Mouse (Mus musculus): ENCODE data around the gene Tox4. TPM values are rescaled to one million over a fixed set of nuclear protein-coding genes. Genes with fewer than 3 reads are reported as not detected.

The Tox4 gene
- polyA plus RNA-seq, 1 experiment from 2014 or later, result 36.9 TPM

GRCm38 (mm10) chr14:52316441-52317225 is 37.7 kb downstream of the Tox4 start:
- Histone ChIP-seq H3K4me3 (ENCODE audit: low read depth, low read length) (peak overlapping the region; percentile 77), H3K9ac (ENCODE audit: low read depth, low read length) (peak overlapping the region; percentile 92), H3K27ac (replicated peaks; ENCODE audit: low read depth, low read length) (peak overlapping the region; percentile 92), H3K4me2 (ENCODE audit: low read depth, low read length) (peak overlapping the region; percentile 64), H3K27me3 (replicated peaks; ENCODE audit: control insufficient read depth, insufficient read depth, low read length) (no peaks in the 10 kb centered on the region), H3K36me3 (ENCODE audit: control insufficient read depth, insufficient read depth, low read length) (peaks cover 31% of the 10 kb centered on the region), H3K4me1 (ENCODE audit: control insufficient read depth, insufficient read depth, low read length) (peaks cover 15% of the 10 kb centered on the region; the same call in 1 of the 2 replicates), H3K9me3 (ENCODE audit: control insufficient read depth, low read length) (no peaks in the 10 kb centered on the region)
- 8% methylated on average over 16 of the region's 16 CpGs for WGBS
- peak; percentile 81 for ATAC-seq (ENCODE audit: low read depth)
- peak; percentile 76 for DNase-seq (ENCODE audit: low spot score)

DNA sequence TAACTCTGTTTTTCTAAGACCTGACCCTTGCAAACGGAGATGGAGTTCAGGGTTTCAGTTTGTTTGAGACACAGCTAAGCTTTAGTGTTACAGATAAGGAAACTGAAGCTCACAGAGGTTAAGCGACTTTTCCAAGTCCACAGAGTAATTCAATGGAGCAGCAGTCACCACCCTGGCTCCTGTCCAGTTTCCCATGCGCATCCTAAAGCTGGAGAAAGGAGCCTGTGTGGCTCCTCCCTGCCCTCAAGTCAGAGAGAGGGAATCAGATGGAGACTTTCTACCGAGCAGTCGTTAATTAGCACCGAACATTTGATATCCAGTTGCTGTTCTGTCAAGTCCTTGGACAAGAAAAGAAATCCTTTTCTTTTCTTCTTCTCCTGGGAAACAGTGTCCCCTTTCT is 40.4 kb downstream of the Tox4 start:
- Histone ChIP-seq H3K36me3 (ENCODE audit: control insufficient read depth, insufficient read depth, low read length) (peaks cover 4% of the 10 kb centered on the region), H3K4me2 (ENCODE audit: low read depth, low read length) (no peak overlapping the region), H3K9me3 (ENCODE audit: control insufficient read depth, low read length) (no peaks in the 10 kb centered on the region), H3K9ac (ENCODE audit: low read depth, low read length) (no peak overlapping the region), H3K4me1 (ENCODE audit: control insufficient read depth, insufficient read depth, low read length) (0 out of 2 replicates have a peak, but pooled peaks cover 10% of the 10 kb centered on the region), H3K4me3 (ENCODE audit: low read depth, low read length) (no peak overlapping the region), H3K27me3 (replicated peaks; ENCODE audit: control insufficient read depth, insufficient read depth, low read length) (no peaks in the 10 kb centered on the region), H3K27ac (replicated peaks; ENCODE audit: low read depth, low read length) (no peak overlapping the region)
- peak; percentile 19 for DNase-seq (ENCODE audit: low spot score)
- ATAC-seq (ENCODE audit: low read depth), result no peak
- WGBS, result 43% methylated on average over 6 of the region's 6 CpGs

DNA sequence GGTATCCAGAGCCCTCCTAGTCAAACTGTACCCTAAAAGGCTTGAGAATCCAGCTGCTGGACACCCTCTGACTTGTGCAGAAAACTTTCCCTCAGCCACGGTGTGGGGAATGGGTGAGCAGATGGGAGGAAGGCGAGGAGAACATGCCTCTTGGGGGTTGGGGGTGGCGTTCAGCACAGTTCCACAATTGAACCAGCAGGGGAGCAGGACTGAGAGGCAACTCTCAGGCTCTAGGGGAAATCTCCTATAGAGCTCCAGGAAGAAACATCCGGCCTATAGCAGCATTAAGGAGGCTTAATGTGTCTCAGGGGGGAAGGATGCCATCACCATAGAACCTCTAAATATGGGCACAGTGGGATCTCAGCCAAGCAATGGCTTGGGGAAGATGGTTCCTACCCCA is 46.9 kb downstream of the Tox4 start:
- ATAC-seq (ENCODE audit: low read depth), result peak; percentile 58; the same call in 1 of the 2 replicates
- Histone ChIP-seq H3K4me2 (ENCODE audit: low read depth, low read length) (peak overlapping the region; percentile 4; the same call in 1 of the 2 replicates), H3K27ac (replicated peaks; ENCODE audit: low read depth, low read length) (no peak overlapping the region), H3K9me3 (ENCODE audit: control insufficient read depth, low read length) (no peaks in the 10 kb centered on the region), H3K27me3 (replicated peaks; ENCODE audit: control insufficient read depth, insufficient read depth, low read length) (peaks cover 8% of the 10 kb centered on the region; the same call in 1 of the 2 replicates), H3K36me3 (ENCODE audit: control insufficient read depth, insufficient read depth, low read length) (no peaks in the 10 kb centered on the region), H3K4me1 (ENCODE audit: control insufficient read depth, insufficient read depth, low read length) (no peaks in the 10 kb centered on the region), H3K9ac (ENCODE audit: low read depth, low read length) (no peak overlapping the region), H3K4me3 (ENCODE audit: low read depth, low read length) (no peak overlapping the region)
- 9% methylated on average over 4 of the region's 4 CpGs for WGBS
- DNase-seq (ENCODE audit: low spot score), result peak; percentile 51

GRCm38 (mm10) chr14:52327375-52327901 is 48.5 kb downstream of the Tox4 start:
- peak overlapping the region; percentile 68 for H3K4me2 ChIP-seq (ENCODE audit: low read depth, low read length)
- no peak overlapping the region for H3K27ac ChIP-seq (replicated peaks; ENCODE audit: low read depth, low read length)
- under 1% methylated on average over 12 of the region's 14 CpGs for WGBS
- H3K36me3 ChIP-seq (ENCODE audit: control insufficient read depth, insufficient read depth, low read length), result no peaks in the 10 kb centered on the region
- H3K9me3 ChIP-seq (ENCODE audit: control insufficient read depth, low read length), result no peaks in the 10 kb centered on the region
- H3K4me3 ChIP-seq (ENCODE audit: low read depth, low read length), result peak overlapping the region; percentile 44
- H3K4me1 ChIP-seq (ENCODE audit: control insufficient read depth, insufficient read depth, low read length), result no peaks in the 10 kb centered on the region
- ATAC-seq (ENCODE audit: low read depth), result peak; percentile 58
- H3K27me3 ChIP-seq (replicated peaks; ENCODE audit: control insufficient read depth, insufficient read depth, low read length), result peaks cover 8% of the 10 kb centered on the region; the same call in 1 of the 2 replicates
- H3K9ac ChIP-seq (ENCODE audit: low read depth, low read length), result peak overlapping the region; percentile 63
- peak; percentile 69 for DNase-seq (ENCODE audit: low spot score)

DNA sequence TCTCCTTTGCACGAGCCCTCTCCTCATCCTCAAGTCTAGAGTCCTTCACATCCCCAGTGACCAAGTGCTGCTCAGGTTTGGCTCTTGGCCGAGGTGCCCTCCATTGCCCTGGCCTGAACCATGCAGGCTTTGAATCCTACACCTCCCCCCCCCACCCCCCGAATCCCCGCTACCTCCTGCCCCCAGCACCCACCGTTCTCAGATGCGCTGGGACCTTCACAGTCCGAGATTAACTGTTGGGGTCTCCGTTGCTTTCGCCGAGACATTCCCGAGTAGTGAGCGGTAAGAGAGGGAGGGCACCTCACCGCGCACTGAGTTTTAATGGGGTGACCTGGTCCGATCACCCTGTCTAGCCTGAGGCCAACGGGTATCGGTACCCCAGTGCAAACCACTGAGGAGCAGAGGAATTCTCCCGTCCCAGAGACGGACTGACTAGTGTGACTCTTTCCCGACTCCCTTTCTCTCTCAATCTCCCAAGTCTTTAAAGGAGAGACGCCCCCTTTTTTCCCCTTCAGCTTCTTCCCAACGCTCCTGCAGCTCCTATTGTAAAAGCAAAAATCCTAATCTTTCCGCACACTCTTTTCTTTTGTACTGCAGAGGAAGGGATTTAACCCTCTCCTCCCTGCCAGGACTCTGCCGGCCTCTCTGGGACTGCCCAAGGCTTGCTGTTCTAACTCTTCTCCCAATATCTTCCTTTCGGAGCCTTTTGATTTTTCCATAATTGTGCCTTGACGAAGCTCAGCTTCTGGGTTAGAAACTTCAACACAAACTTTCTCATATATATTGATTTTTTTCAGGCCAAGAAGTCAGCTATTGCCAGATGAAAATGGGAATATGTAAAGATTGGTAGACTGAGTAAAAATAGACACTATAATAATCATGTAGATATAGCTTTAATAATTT is 49.2 kb downstream of the Tox4 start, which contains the start of gene Sall2:
Gene Sall2 (minus strand): TSS at position 853 of the 903 bp plus-strand sequence.
- DNase-seq (ENCODE audit: low spot score), result peak; percentile 25
- peaks cover 8% of the 10 kb centered on the region; the same call in 1 of the 2 replicates for H3K27me3 ChIP-seq (replicated peaks; ENCODE audit: control insufficient read depth, insufficient read depth, low read length)
- H3K9me3 ChIP-seq (ENCODE audit: control insufficient read depth, low read length), result no peaks in the 10 kb centered on the region
- peak within 1 kb of the TSS; percentile 63 for H3K9ac ChIP-seq (ENCODE audit: low read depth, low read length)
- under 1% methylated on average over 26 of the region's 26 CpGs for WGBS
- peak within 1 kb of the TSS; percentile 44 for H3K4me3 ChIP-seq (ENCODE audit: low read depth, low read length)
- H3K27ac ChIP-seq (replicated peaks; ENCODE audit: low read depth, low read length), result no peak within 1 kb of the TSS
- H3K36me3 ChIP-seq (ENCODE audit: control insufficient read depth, insufficient read depth, low read length), result no peaks in the 10 kb centered on the region
- peak; percentile 45 for ATAC-seq (ENCODE audit: low read depth)
- H3K4me1 ChIP-seq (ENCODE audit: control insufficient read depth, insufficient read depth, low read length), result no peaks in the 10 kb centered on the region
- H3K4me2 ChIP-seq (ENCODE audit: low read depth, low read length), result peak within 1 kb of the TSS; percentile 68

DNA sequence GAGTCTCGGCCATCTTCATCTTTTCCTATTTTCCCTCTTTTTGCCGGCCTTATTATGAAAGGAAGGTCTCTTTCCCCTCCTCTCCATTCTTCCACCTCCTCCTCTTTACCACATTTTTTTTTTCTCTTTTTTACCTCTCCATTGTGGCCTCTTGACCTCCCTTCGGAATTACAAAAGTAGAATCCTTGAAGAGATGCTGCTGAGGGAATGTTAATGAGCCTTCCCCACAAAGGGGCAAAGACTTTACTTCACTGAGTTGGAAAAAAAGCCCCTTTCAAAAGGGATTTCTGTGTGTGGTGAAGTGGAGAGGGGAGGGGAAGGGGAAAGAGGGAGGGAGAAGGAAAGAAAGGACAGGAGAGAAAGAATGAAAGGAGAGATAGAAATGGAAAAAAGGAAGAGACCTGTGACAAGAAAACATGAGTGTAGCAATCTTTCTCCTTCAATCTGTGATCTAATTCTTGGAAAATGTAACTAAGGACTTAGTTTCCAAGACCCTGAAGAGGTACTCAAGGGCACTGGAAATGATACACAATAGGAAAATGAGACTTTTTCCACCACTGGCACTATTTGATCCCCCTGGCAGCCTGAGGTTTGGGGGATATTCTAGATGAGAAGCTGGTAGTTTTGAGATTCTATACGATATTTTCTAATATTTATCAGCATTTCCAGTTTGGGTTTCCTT is 52.3 kb downstream of the Tox4 start:
- WGBS, result 11% methylated on average over 4 of the region's 4 CpGs
- no peak overlapping the region for H3K9ac ChIP-seq (ENCODE audit: low read depth, low read length)
- no peak overlapping the region for H3K4me2 ChIP-seq (ENCODE audit: low read depth, low read length)
- no peaks in the 10 kb centered on the region for H3K9me3 ChIP-seq (ENCODE audit: control insufficient read depth, low read length)
- DNase-seq (ENCODE audit: low spot score), result no peak
- no peak overlapping the region for H3K4me3 ChIP-seq (ENCODE audit: low read depth, low read length)
- H3K36me3 ChIP-seq (ENCODE audit: control insufficient read depth, insufficient read depth, low read length), result no peaks in the 10 kb centered on the region
- no peak for ATAC-seq (ENCODE audit: low read depth)
- H3K27ac ChIP-seq (replicated peaks; ENCODE audit: low read depth, low read length), result no peak overlapping the region
- H3K4me1 ChIP-seq (ENCODE audit: control insufficient read depth, insufficient read depth, low read length), result no peaks in the 10 kb centered on the region
- peaks cover 8% of the 10 kb centered on the region; the same call in 1 of the 2 replicates for H3K27me3 ChIP-seq (replicated peaks; ENCODE audit: control insufficient read depth, insufficient read depth, low read length)

- no peaks in the 10 kb centered on the region for H3K9me3 ChIP-seq (ENCODE audit: control insufficient read depth, low read length)
- ATAC-seq (ENCODE audit: low read depth) (no peak), DNase-seq (ENCODE audit: low spot score) (no peak)
- no peaks in the 10 kb centered on the region for H3K36me3 ChIP-seq (ENCODE audit: control insufficient read depth, insufficient read depth, low read length)
- WGBS, result 62% methylated on average over 2 of the region's 3 CpGs
- H3K9ac ChIP-seq (ENCODE audit: low read depth, low read length), result no peak overlapping the region
- H3K27ac ChIP-seq (replicated peaks; ENCODE audit: low read depth, low read length), result no peak overlapping the region
- no peaks in the 10 kb centered on the region for H3K4me1 ChIP-seq (ENCODE audit: control insufficient read depth, insufficient read depth, low read length)
- no peak overlapping the region for H3K4me2 ChIP-seq (ENCODE audit: low read depth, low read length)
- H3K4me3 ChIP-seq (ENCODE audit: low read depth, low read length), result no peak overlapping the region
- peaks cover 8% of the 10 kb centered on the region; the same call in 1 of the 2 replicates for H3K27me3 ChIP-seq (replicated peaks; ENCODE audit: control insufficient read depth, insufficient read depth, low read length)
These were observed 53.2 kb downstream of the Tox4 start for GRCm38 (mm10) chr14:52332171-52332570.
